Mouse (Mus musculus): ENCODE measurements around the gene Hps1. TPM values are rescaled to one million over a fixed set of nuclear protein-coding genes. Genes with fewer than 3 reads are reported as not detected.
A peak's percentile ranks its signal among the peaks of the same experiment; 100 is the strongest.

Hps1 gene
- polyA plus RNA-seq, 1 experiment from 2014 or later = 11.8 TPM

DNA sequence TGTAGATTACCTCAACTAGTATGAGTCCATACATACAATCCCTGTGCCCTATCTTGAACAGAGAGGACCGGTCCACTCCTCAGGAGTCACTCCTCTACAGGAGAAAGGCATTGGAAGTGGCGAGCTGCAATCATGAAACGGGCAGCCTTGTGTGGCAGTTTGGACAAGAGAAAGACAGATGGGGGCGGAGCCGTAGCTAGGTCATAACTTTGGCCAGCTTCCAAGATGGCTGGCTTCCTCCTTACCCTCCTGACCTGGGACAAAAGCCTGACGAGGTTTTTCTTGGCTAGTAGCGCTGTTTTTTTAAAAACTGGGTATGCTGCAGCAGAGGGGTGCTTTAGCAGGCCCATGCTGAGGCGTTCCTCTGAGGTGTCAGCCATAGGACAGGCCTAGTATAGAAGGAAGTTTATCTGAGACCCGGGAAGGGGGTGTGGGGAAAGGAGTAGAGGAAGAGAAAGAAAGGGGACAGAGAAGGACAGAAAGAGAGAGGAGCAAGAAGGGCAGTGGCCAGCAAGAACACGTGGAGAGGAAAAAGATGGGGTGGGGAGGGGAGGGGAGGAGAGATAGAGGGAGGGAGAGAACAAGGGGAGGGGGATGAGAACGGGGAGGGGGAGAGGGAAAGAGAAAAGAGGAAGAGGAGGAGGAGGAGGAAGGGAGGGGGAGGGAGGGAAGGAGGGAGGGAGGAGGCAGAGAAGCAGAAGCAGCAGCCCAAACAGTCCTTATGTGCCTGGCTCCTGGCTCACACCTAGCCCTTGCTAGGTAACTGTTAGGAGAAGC is 26.4 kb downstream of the Hps1 start:
- peak; percentile 46 for ATAC-seq

DNA sequence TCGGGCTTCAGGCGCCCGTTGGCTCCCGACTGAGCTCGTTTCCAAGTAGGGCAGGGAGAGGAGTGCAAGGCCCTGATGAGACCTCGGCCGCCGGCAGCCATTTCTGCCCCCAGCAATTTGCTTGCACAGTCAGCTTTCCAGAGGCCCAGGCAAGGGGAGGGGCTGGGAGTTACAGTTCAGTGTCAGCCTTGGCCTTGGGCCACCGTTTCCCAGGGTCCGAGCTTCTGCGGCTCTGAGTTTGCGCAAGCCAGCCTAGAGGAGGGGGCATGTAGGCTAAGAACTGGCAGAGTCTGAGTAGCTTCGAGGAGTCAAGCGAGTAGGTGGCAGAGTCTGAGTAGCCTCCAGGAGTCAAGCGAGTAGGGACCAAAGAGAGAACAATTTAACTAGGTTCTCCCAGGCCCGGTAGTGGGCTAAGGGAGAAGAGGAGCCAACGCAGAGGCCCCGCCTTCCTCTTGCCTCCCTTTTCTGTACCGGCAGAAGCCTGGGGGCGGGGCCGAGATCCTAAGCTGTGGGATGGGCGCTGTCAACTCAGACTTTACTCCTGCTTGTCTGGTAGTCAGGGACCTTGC is 27.3 kb downstream of the Hps1 start, which contains the start of gene Pyroxd2:
Gene Pyroxd2 (minus strand): TSS at position 413 of the 569 bp plus-strand sequence.
- Histone ChIP-seq H3K9me3 (no peaks in the 10 kb centered on the region), H3K9ac (replicated peaks) (peak within 1 kb of the TSS; percentile 45), H3K4me2 (replicated peaks) (peak within 1 kb of the TSS; percentile 54), H3K27ac (peak within 1 kb of the TSS; percentile 57), H3K4me3 (replicated peaks) (peak within 1 kb of the TSS; percentile 28), H3K4me1 (replicated peaks) (peaks cover 34% of the 10 kb centered on the region), H3K36me3 (no peaks in the 10 kb centered on the region), H3K27me3 (0 out of 2 replicates have a peak, but pooled peaks cover under 1% of the 10 kb centered on the region)
- ATAC-seq = peak; percentile 88
- WGBS = 6% methylated on average over 22 of the region's 22 CpGs

More for the DNA sequence above, 26.4 kb downstream of the Hps1 start:
- H3K4me2 ChIP-seq (replicated peaks) = peak overlapping the region; percentile 54
- no peaks in the 10 kb centered on the region for H3K9me3 ChIP-seq
- H3K4me1 ChIP-seq (replicated peaks) = peaks cover 34% of the 10 kb centered on the region
- H3K27me3 ChIP-seq = no peaks in the 10 kb centered on the region
- 32% methylated on average over 11 of the region's 11 CpGs for WGBS
- no peak overlapping the region for H3K9ac ChIP-seq (replicated peaks)
- no peaks in the 10 kb centered on the region for H3K36me3 ChIP-seq
- H3K4me3 ChIP-seq (replicated peaks) = no peak overlapping the region
- H3K27ac ChIP-seq = peak overlapping the region; percentile 57

DNA sequence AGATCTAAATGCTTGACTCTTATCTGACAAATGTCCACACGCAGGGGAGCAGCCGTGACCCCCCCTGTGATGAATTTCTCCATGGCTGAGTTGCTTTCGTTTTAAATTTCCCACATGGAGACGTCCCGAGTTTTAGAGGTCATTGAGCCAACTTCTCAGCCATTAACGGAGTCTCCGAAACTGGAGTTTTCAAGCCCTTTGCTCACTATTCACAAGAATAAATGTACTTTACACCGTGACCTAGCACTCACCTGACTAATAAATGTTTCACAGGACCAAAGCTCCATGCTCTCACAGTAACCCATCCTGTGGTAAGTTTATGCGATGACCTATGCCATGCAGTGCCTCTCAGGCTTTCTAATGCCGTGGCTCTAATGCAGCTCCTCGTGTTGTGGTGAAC is 29.6 kb downstream of the Hps1 start:
- no peaks in the 10 kb centered on the region for H3K9me3 ChIP-seq
- WGBS = 80% methylated on average over 11 of the region's 11 CpGs
- H3K4me3 ChIP-seq (replicated peaks) = no peak overlapping the region
- H3K9ac ChIP-seq (replicated peaks) = no peak overlapping the region
- peaks cover 34% of the 10 kb centered on the region for H3K4me1 ChIP-seq (replicated peaks)
- no peak overlapping the region for H3K27ac ChIP-seq
- no peak overlapping the region for H3K4me2 ChIP-seq (replicated peaks)
- H3K27me3 ChIP-seq = 0 out of 2 replicates have a peak, but pooled peaks cover 3% of the 10 kb centered on the region
- ATAC-seq = no peak
- H3K36me3 ChIP-seq = no peaks in the 10 kb centered on the region

DNA sequence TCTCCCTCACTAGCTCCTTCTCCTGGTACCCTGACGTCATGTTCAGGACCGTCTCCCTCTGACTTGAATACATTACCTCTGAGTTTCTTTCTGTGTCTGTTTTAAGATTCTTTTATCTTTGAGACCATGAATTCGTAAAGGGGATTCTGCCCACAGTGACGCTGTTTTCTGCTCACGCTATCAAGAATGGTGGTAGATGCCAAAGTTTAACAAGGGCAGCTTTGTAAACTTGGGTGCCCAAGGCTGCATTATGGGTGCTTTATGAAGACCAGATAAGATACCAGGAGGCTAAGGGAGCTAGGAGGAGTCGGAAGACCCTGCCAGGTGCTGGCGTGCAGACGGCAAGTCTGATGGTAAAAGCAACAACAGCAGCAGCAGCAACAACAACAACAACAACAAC is 33.1 kb downstream of the Hps1 start:
- H3K4me2 ChIP-seq (replicated peaks) = no peak overlapping the region
- ATAC-seq = no peak
- whole genome bisulfite sequencing = 88% methylated on average over 8 of the region's 8 CpGs
- H3K27ac ChIP-seq = no peak overlapping the region
- H3K4me1 ChIP-seq (replicated peaks) = peaks cover 16% of the 10 kb centered on the region
- H3K36me3 ChIP-seq = no peaks in the 10 kb centered on the region
- H3K9me3 ChIP-seq = no peaks in the 10 kb centered on the region
- no peak overlapping the region for H3K4me3 ChIP-seq (replicated peaks)
- H3K9ac ChIP-seq (replicated peaks) = no peak overlapping the region
- peaks cover 10% of the 10 kb centered on the region for H3K27me3 ChIP-seq

DNA sequence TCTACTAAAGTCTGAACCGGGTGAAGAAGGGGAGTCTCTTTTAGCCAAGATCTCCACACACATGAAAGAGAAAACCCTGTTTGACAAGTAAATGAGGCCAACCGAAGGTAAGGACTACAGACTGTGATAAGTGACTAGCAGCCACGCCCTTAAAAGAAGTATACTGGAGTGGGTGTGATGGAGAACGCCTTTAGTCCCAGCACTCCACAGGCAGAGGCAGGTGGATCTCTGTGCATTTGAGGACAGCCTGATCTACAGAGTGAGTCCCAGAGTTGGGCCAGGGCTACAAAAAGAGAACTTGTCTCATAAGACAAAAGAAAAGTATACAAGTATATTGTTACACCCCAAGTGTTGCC is 33.9 kb downstream of the Hps1 start:
- 83% methylated on average over 4 of the region's 4 CpGs for WGBS
- H3K36me3 ChIP-seq = no peaks in the 10 kb centered on the region
- no peaks in the 10 kb centered on the region for H3K9me3 ChIP-seq
- H3K27ac ChIP-seq = no peak overlapping the region
- no peak overlapping the region for H3K4me2 ChIP-seq (replicated peaks)
- H3K27me3 ChIP-seq = peaks cover 10% of the 10 kb centered on the region
- H3K4me3 ChIP-seq (replicated peaks) = no peak overlapping the region
- ATAC-seq = no peak
- H3K4me1 ChIP-seq (replicated peaks) = peaks cover 9% of the 10 kb centered on the region
- no peak overlapping the region for H3K9ac ChIP-seq (replicated peaks)

DNA sequence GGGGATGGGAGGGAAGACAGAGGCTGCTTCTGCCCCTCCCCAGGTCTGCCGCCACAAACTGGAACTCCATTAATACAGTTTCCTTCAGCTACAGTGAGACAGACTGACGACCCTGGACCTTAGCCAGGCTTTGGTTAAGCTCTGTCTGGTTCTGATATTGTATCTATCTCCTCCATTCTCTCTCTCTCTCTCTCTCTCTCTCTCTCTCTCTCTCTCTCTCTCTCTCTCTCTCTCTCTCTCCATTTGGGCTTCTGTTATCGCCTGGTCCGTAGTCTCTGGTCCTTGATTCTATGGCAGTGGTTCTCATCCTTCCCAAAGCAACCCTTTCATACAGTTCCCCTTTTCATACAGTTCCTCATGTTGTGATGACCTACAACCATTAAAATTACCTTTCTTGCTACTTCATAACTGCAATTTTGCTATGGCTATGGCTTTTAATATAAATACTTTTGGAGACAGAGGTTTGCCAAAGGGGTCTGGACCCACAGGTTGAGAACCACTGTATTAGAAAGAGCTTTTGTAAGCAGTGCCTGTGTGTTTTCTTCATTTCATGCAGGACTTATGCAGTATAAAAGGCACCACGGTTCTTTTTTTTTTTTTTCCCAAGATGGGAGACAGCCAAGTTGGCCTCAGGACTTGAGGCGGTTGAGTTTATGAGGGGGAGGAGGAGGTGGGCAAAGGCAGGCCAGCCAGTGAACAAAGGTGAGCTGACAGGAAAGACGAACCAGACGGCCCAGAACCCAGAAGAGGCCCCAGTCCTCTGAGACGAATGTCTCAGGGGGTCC is 34.5 kb downstream of the Hps1 start:
- peaks cover 7% of the 10 kb centered on the region; the same call in 1 of the 2 replicates for H3K4me1 ChIP-seq (replicated peaks)
- no peak overlapping the region for H3K4me2 ChIP-seq (replicated peaks)
- H3K27me3 ChIP-seq = peaks cover 10% of the 10 kb centered on the region
- no peaks in the 10 kb centered on the region for H3K9me3 ChIP-seq
- ATAC-seq = no peak
- no peak overlapping the region for H3K4me3 ChIP-seq (replicated peaks)
- no peaks in the 10 kb centered on the region for H3K36me3 ChIP-seq
- WGBS = 72% methylated on average over 9 of the region's 9 CpGs
- H3K27ac ChIP-seq = no peak overlapping the region
- no peak overlapping the region for H3K9ac ChIP-seq (replicated peaks)

DNA sequence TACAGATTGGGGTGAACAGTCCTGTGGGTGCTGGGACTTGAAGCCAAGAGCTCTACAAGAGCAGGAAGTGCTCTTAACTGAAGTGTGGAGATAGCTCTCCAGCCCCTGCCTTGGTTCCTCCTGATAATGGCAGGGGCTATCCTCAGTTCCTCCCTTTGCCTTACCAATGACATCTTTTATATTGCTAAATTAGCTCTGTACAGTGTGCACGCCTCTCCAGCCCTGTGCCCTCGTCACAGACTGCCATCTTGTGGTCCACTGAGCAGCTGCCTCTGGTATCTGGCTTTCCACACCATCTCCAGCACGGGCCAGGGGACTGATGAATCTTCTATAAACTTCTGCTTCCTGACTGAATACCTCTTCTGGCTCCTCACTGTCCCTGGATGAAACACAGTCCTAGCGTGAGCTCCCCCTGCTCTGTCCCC is 35.6 kb downstream of the Hps1 start:
- peaks cover 10% of the 10 kb centered on the region for H3K27me3 ChIP-seq
- no peaks in the 10 kb centered on the region for H3K36me3 ChIP-seq
- H3K4me3 ChIP-seq (replicated peaks) = no peak overlapping the region
- H3K4me2 ChIP-seq (replicated peaks) = no peak overlapping the region
- 39% methylated on average over 4 of the region's 4 CpGs for WGBS
- no peak overlapping the region for H3K27ac ChIP-seq
- peak; percentile 77 for ATAC-seq
- H3K9me3 ChIP-seq = no peaks in the 10 kb centered on the region
- H3K4me1 ChIP-seq (replicated peaks) = peaks cover 7% of the 10 kb centered on the region; the same call in 1 of the 2 replicates
- no peak overlapping the region for H3K9ac ChIP-seq (replicated peaks)

DNA sequence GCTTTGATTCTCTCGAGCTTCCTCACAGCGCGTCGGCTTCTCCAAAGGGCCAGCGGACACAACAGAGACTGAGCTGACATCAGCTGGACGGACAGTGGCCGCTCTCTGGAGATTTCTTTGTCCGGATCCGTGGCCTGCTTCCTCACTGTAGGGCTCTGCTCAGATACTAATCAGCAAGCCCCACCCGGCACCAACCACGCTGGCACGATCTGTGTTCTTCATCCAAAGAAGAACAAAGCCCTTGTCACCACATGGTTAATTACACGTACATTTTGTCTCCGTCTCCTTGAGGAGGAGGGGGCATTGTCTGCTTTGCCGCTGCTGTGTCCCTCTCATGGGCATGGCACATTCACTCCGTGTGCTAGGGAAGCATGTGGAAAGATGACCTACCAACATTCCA is 36.5 kb downstream of the Hps1 start:
- Histone ChIP-seq H3K9ac (replicated peaks) (no peak overlapping the region), H3K36me3 (no peaks in the 10 kb centered on the region), H3K9me3 (no peaks in the 10 kb centered on the region), H3K4me3 (replicated peaks) (no peak overlapping the region), H3K27ac (no peak overlapping the region), H3K27me3 (peaks cover 10% of the 10 kb centered on the region), H3K4me1 (replicated peaks) (peaks cover 7% of the 10 kb centered on the region; the same call in 1 of the 2 replicates), H3K4me2 (replicated peaks) (no peak overlapping the region)
- 52% methylated on average over 16 of the region's 16 CpGs for WGBS
- ATAC-seq = no peak

DNA sequence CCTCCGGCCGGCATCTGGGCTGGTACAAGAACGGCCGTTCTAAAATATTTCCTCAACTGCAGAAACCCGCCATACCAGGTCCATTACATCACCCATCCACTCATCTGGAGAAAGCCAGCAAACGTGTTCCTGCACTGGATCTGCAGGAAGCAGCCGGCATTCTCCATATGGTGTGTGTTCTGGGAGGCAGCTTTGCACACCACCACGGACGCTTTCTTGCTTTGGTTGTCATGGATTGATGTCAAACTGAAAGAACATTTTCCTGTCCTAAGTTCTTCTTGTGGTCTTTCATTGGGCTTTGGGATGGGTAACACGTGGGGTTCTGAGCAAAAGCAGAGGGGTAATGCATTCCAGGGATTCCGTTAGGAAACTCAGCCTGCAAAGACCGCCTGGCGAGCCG is 37.9 kb downstream of the Hps1 start:
- no peak for ATAC-seq
- H3K4me3 ChIP-seq (replicated peaks) = no peak overlapping the region
- WGBS = 84% methylated on average over 14 of the region's 14 CpGs

DNA sequence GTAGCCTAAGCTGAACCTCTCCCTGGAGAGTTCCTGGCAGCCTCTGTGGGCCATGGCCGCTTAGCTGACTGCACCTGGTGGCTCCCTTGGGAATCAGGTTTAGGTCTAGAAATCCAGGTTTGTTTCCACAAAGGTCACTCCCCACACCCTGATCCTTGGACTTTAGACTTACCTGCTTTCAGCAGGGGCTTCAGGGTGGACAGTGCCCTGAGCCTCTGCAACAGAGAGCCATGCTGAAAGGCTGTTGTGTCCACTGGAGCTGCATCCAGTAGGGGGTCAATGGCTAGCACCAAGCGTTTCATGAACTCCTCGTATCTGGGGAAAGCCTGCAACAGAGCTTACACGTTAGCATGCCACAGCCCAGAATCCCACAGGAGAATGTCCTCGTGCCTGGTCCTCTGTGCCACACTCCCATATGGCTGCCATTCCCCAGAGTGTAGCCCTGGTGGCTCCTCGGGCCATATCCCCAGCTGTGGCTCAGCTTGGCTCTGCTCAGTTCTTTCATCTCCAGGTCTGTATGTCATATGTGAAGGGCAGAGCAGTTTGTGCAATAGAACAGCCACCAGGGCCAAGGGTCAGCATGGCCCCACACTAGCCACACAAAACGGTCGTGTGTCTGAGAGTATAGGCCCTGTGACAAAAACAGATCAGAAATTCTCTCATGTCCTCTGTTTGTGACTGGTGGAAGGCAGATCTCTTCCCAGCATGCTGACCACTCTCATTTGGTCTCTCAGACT is 39.4 kb downstream of the Hps1 start:
- Histone ChIP-seq H3K36me3 (no peaks in the 10 kb centered on the region), H3K4me2 (replicated peaks) (no peak overlapping the region), H3K27me3 (peaks cover 9% of the 10 kb centered on the region), H3K27ac (no peak overlapping the region), H3K9ac (replicated peaks) (no peak overlapping the region), H3K9me3 (no peaks in the 10 kb centered on the region), H3K4me1 (replicated peaks) (peaks cover 7% of the 10 kb centered on the region; the same call in 1 of the 2 replicates), H3K4me3 (replicated peaks) (no peak overlapping the region)
- 77% methylated on average over 8 of the region's 8 CpGs for WGBS
- ATAC-seq = no peak

More for the DNA sequence above, 37.9 kb downstream of the Hps1 start:
- H3K4me1 ChIP-seq (replicated peaks) = peaks cover 7% of the 10 kb centered on the region; the same call in 1 of the 2 replicates
- H3K9ac ChIP-seq (replicated peaks) = no peak overlapping the region
- H3K27me3 ChIP-seq = peaks cover 6% of the 10 kb centered on the region
- H3K36me3 ChIP-seq = no peaks in the 10 kb centered on the region
- no peak overlapping the region for H3K27ac ChIP-seq
- H3K9me3 ChIP-seq = no peaks in the 10 kb centered on the region
- no peak overlapping the region for H3K4me2 ChIP-seq (replicated peaks)

DNA sequence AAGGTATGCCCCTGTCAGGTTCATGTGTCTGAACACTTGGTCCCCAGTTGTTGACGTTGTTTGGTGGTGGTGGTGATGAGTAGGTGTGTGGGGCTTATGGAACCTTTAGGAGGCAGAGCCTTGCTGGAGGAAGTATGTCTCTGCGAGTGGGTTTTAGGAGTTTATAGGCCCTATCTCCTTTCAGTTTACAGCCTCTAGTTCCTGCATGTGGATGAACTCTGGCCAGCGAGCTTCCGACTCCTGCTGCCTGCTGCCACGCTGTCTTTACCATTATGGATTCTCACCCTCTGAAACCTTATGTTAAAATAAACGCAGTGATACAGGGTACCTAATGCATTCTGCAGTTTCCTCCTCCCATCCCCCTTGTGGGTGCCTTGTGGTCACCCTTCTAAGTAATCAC is 40.0 kb downstream of the Hps1 start:
- H3K27me3 ChIP-seq = peaks cover 9% of the 10 kb centered on the region
- no peak overlapping the region for H3K4me2 ChIP-seq (replicated peaks)
- no peak for ATAC-seq
- H3K27ac ChIP-seq = no peak overlapping the region
- 96% methylated on average over 6 of the region's 6 CpGs for WGBS
- H3K9ac ChIP-seq (replicated peaks) = no peak overlapping the region
- H3K36me3 ChIP-seq = no peaks in the 10 kb centered on the region
- H3K9me3 ChIP-seq = no peaks in the 10 kb centered on the region
- peaks cover 7% of the 10 kb centered on the region; the same call in 1 of the 2 replicates for H3K4me1 ChIP-seq (replicated peaks)
- H3K4me3 ChIP-seq (replicated peaks) = no peak overlapping the region

All from midbrain, embryonic 13.5 days (tissue).